Mouse (Mus musculus): ENCODE measurements at regions not wholly inside any gene's neighbourhood (a gene's known extent, or its start where the extent isn't known, plus 50 kb on each side); places are given as distances from the start of the nearest gene placed in this dataset.

GRCm38 (mm10) chr8:44819691-44820090 lies 115.6 kb upstream of the Fat1 start:
- DNase-seq = no peak
- no peak for TF ChIP-seq POLR2A (IDR thresholded peaks at IDR 0.05; ENCODE audit: borderline replicate concordance, insufficient read depth, low read length)
- no peak for TF ChIP-seq CTCF (IDR thresholded peaks at IDR 0.05; ENCODE audit: borderline replicate concordance, insufficient read depth, low read depth, low read length)
- Histone ChIP-seq H3K4me3 (replicated peaks; ENCODE audit: insufficient read depth, low read depth, low read length) (no peak overlapping the region), H3K4me1 (ENCODE audit: control insufficient read depth, insufficient read depth, low read length) (peaks cover 6% of the 10 kb centered on the region), H3K27ac (ENCODE audit: insufficient read depth, low read length) (no peak overlapping the region), H3K27me3 (ENCODE audit: control insufficient read depth, insufficient read depth, low read length) (no peaks in the 10 kb centered on the region)
- WGBS = 94% methylated on average over 7 of the region's 7 CpGs

- Histone ChIP-seq H3K27ac (ENCODE audit: insufficient read depth, low read length) (no peak overlapping the region), H3K4me3 (replicated peaks; ENCODE audit: insufficient read depth, low read depth, low read length) (no peak overlapping the region), H3K27me3 (ENCODE audit: control insufficient read depth, insufficient read depth, low read length) (no peaks in the 10 kb centered on the region), H3K4me1 (ENCODE audit: control insufficient read depth, insufficient read depth, low read length) (no peaks in the 10 kb centered on the region)
- WGBS = 92% methylated on average over 6 of the region's 6 CpGs
- DNase-seq = no peak
- TF ChIP-seq CTCF (IDR thresholded peaks at IDR 0.05; ENCODE audit: borderline replicate concordance, insufficient read depth, low read depth, low read length) (no peak), POLR2A (IDR thresholded peaks at IDR 0.05; ENCODE audit: borderline replicate concordance, insufficient read depth, low read length) (no peak)
Measured at GRCm38 (mm10) chr8:44825183-44825757, 110.0 kb upstream of the Fat1 start.

GRCm38 (mm10) chr8:44826936-44827335 lies 108.3 kb upstream of the Fat1 start:
- TF ChIP-seq CTCF (IDR thresholded peaks at IDR 0.05; ENCODE audit: borderline replicate concordance, insufficient read depth, low read depth, low read length) (no peak), POLR2A (IDR thresholded peaks at IDR 0.05; ENCODE audit: borderline replicate concordance, insufficient read depth, low read length) (no peak)
- Histone ChIP-seq H3K27ac (ENCODE audit: insufficient read depth, low read length) (no peak overlapping the region), H3K27me3 (ENCODE audit: control insufficient read depth, insufficient read depth, low read length) (no peaks in the 10 kb centered on the region), H3K4me3 (replicated peaks; ENCODE audit: insufficient read depth, low read depth, low read length) (no peak overlapping the region), H3K4me1 (ENCODE audit: control insufficient read depth, insufficient read depth, low read length) (no peaks in the 10 kb centered on the region)
- 15% methylated on average over 13 of the region's 13 CpGs for WGBS
- peak; percentile 31 to 41 for DNase-seq

- WGBS = 92% methylated on average over 3 of the region's 3 CpGs
Measured at GRCm38 (mm10) chr8:44828026-44828425, 107.2 kb upstream of the Fat1 start.

GRCm38 (mm10) chr8:44838431-44838830 lies 96.8 kb upstream of the Fat1 start:
- DNase-seq = no peak
- Histone ChIP-seq H3K4me3 (replicated peaks; ENCODE audit: insufficient read depth, low read depth, low read length) (no peak overlapping the region), H3K27ac (ENCODE audit: insufficient read depth, low read length) (no peak overlapping the region), H3K27me3 (ENCODE audit: control insufficient read depth, insufficient read depth, low read length) (no peaks in the 10 kb centered on the region), H3K4me1 (ENCODE audit: control insufficient read depth, insufficient read depth, low read length) (no peaks in the 10 kb centered on the region)
- WGBS = 83% methylated on average over 8 of the region's 8 CpGs
- TF ChIP-seq CTCF (IDR thresholded peaks at IDR 0.05; ENCODE audit: borderline replicate concordance, insufficient read depth, low read depth, low read length) = no peak
- no peak for TF ChIP-seq POLR2A (IDR thresholded peaks at IDR 0.05; ENCODE audit: borderline replicate concordance, insufficient read depth, low read length)

More at GRCm38 (mm10) chr8:44828026-44828425, 107.2 kb upstream of the Fat1 start:
- TF ChIP-seq CTCF (IDR thresholded peaks at IDR 0.05; ENCODE audit: borderline replicate concordance, insufficient read depth, low read depth, low read length) (no peak), POLR2A (IDR thresholded peaks at IDR 0.05; ENCODE audit: borderline replicate concordance, insufficient read depth, low read length) (no peak)
- Histone ChIP-seq H3K4me3 (replicated peaks; ENCODE audit: insufficient read depth, low read depth, low read length) (no peak overlapping the region), H3K27ac (ENCODE audit: insufficient read depth, low read length) (no peak overlapping the region), H3K27me3 (ENCODE audit: control insufficient read depth, insufficient read depth, low read length) (no peaks in the 10 kb centered on the region), H3K4me1 (ENCODE audit: control insufficient read depth, insufficient read depth, low read length) (no peaks in the 10 kb centered on the region)
- DNase-seq = no peak

GRCm38 (mm10) chr8:44839504-44840209 lies 95.6 kb upstream of the Fat1 start:
- TF ChIP-seq CTCF (IDR thresholded peaks at IDR 0.05; ENCODE audit: borderline replicate concordance, insufficient read depth, low read depth, low read length) (no peak), POLR2A (IDR thresholded peaks at IDR 0.05; ENCODE audit: borderline replicate concordance, insufficient read depth, low read length) (no peak)
- DNase-seq = no peak
- Histone ChIP-seq H3K4me3 (replicated peaks; ENCODE audit: insufficient read depth, low read depth, low read length) (no peak overlapping the region), H3K4me1 (ENCODE audit: control insufficient read depth, insufficient read depth, low read length) (no peaks in the 10 kb centered on the region), H3K27ac (ENCODE audit: insufficient read depth, low read length) (no peak overlapping the region), H3K27me3 (ENCODE audit: control insufficient read depth, insufficient read depth, low read length) (no peaks in the 10 kb centered on the region)
- 16% methylated on average over 13 of the region's 13 CpGs for WGBS

- TF ChIP-seq CTCF (IDR thresholded peaks at IDR 0.05; ENCODE audit: borderline replicate concordance, insufficient read depth, low read depth, low read length) (no peak), POLR2A (IDR thresholded peaks at IDR 0.05; ENCODE audit: borderline replicate concordance, insufficient read depth, low read length) (no peak)
- H3K4me3 ChIP-seq (replicated peaks; ENCODE audit: insufficient read depth, low read depth, low read length) = no peak overlapping the region
- H3K27ac ChIP-seq (ENCODE audit: insufficient read depth, low read length) = no peak overlapping the region
- H3K4me1 ChIP-seq (ENCODE audit: control insufficient read depth, insufficient read depth, low read length) = no peaks in the 10 kb centered on the region
- DNase-seq = no peak
- no peaks in the 10 kb centered on the region for H3K27me3 ChIP-seq (ENCODE audit: control insufficient read depth, insufficient read depth, low read length)
- WGBS = 60% methylated on average over 3 of the region's 3 CpGs
Measured at GRCm38 (mm10) chr8:44840646-44841045, 94.6 kb upstream of the Fat1 start.

GRCm38 (mm10) chr8:44844362-44844761 lies 90.9 kb upstream of the Fat1 start:
- WGBS = 98% methylated on average over 1 of the region's 1 CpGs
- Histone ChIP-seq H3K27me3 (ENCODE audit: control insufficient read depth, insufficient read depth, low read length) (no peaks in the 10 kb centered on the region), H3K4me3 (replicated peaks; ENCODE audit: insufficient read depth, low read depth, low read length) (no peak overlapping the region), H3K27ac (ENCODE audit: insufficient read depth, low read length) (no peak overlapping the region), H3K4me1 (ENCODE audit: control insufficient read depth, insufficient read depth, low read length) (no peaks in the 10 kb centered on the region)
- TF ChIP-seq POLR2A (IDR thresholded peaks at IDR 0.05; ENCODE audit: borderline replicate concordance, insufficient read depth, low read length) = no peak
- TF ChIP-seq CTCF (IDR thresholded peaks at IDR 0.05; ENCODE audit: borderline replicate concordance, insufficient read depth, low read depth, low read length) = no peak
- no peak for DNase-seq
